Mouse (Mus musculus) ES-E14 (cell line): ENCODE results near the gene Gmpr. TPM values are rescaled to one million over a fixed set of nuclear protein-coding genes. Genes with fewer than 3 reads are reported as not detected.

Experiments used
- DNase-seq: peaks from one replicate; pipeline ENCODE4 v3.0.0-alpha.2; 2013; ENCODE audit warnings: low read depth, low spot score
- H3K27ac ChIP-seq: 2 replicates; pipeline ENCODE4 v1.5.1; 2012; ENCODE audit warnings: low read depth, mild to moderate bottlenecking, low read length, moderate library complexity, mixed read lengths; ENCODE audit not compliant: poor library complexity, insufficient read depth, severe bottlenecking
- H3K36me3 ChIP-seq: 2 replicates; pipeline ENCODE4 v1.6.1; 2012; ENCODE audit warnings: mild to moderate bottlenecking, low read length, moderate library complexity, mixed read lengths; ENCODE audit not compliant: control insufficient read depth, poor library complexity, insufficient read depth, severe bottlenecking
- H3K4me1 ChIP-seq, 2 experiments: fragments of 150-350 bp in 1 of 2; sonication (generic) in 1 of 2; 2 replicates each; pipeline ENCODE4 v1.6.1; 2012; ENCODE audit warnings: low read length in 2 of 2, mild to moderate bottlenecking in 1 of 2, mixed read lengths in 1 of 2; ENCODE audit not compliant: control insufficient read depth in 2 of 2, insufficient read depth in 2 of 2, poor library complexity in 1 of 2
- H3K4me3 ChIP-seq, 2 experiments: fragments of 150-350 bp in 1 of 2; sonication (generic) in 1 of 2; 2 replicates each; pipeline ENCODE4 v1.5.1; 2012; ENCODE audit warnings: low read length in 2 of 2, low read depth in 1 of 2, mild to moderate bottlenecking in 1 of 2, mixed read lengths in 1 of 2; ENCODE audit not compliant: insufficient read depth in 1 of 2, poor library complexity in 1 of 2, severe bottlenecking in 1 of 2
- H3K9ac ChIP-seq: 2 replicates; pipeline ENCODE4 v1.6.1; 2012; ENCODE audit warnings: low read depth, mild to moderate bottlenecking, low read length, mixed read lengths; ENCODE audit not compliant: poor library complexity, insufficient read depth, severe bottlenecking
- H3K9me3 ChIP-seq: fragments of 150-350 bp; sonication (generic); 2 replicates; pipeline ENCODE4 v1.6.1; 2012; ENCODE audit warnings: low read depth, mild to moderate bottlenecking, low read length; ENCODE audit not compliant: control insufficient read depth, insufficient read depth
- CHD2 ChIP-seq: IDR thresholded peaks from 2 replicates; pipeline ENCODE4 v1.6.1; 2014; ENCODE audit warnings: mild to moderate bottlenecking, low read depth, low read length, inconsistent platforms
- HCFC1 ChIP-seq: IDR thresholded peaks from 2 replicates; pipeline ENCODE4 v1.6.1; 2012; ENCODE audit warnings: low read length, inconsistent platforms, borderline replicate concordance; ENCODE audit not compliant: insufficient read depth
- MAFK ChIP-seq: IDR thresholded peaks from 2 replicates; pipeline ENCODE4 v1.6.1; 2014; ENCODE audit warnings: mild to moderate bottlenecking, low read depth, low read length, inconsistent platforms; ENCODE audit not compliant: insufficient read depth
- ZC3H11A ChIP-seq: IDR thresholded peaks from 2 replicates; pipeline ENCODE4 v1.6.1; 2012; ENCODE audit warnings: low read depth, mild to moderate bottlenecking, inconsistent platforms, low read length, borderline replicate concordance
- ZNF384 ChIP-seq: IDR thresholded peaks from 2 replicates; pipeline ENCODE4 v1.6.1; 2012; ENCODE audit warnings: low read depth, low read length, inconsistent platforms
- in situ Hi-C, 2 experiments: fragments of 600-800 bp; cut with MboI; formaldehyde crosslinking; loops; one replicate each; pipeline ENCODE4 v1.15.1; 2025; ENCODE audit warnings: low sequenced_read_pairs in 2 of 2, inconsistent platforms in 1 of 2; ENCODE audit not compliant: unreplicated experiment in 2 of 2
- total RNA-seq: library from RNA; depleted of rRNA; stranded (reverse); fragments of 300-350 nt; gene quantifications from 2 replicates; pipeline ENCODE4 v1.2.3, GENCODE M21; 2012

The Gmpr gene
- total RNA-seq, 1 experiment: 9.6 TPM

- Histone ChIP-seq H3K9me3 (no peaks in the 10 kb centered on the region), H3K4me3 (no peak overlapping the region), H3K36me3 (no peaks in the 10 kb centered on the region), H3K4me1 (no peaks in the 10 kb centered on the region), H3K27ac (no peak overlapping the region), H3K9ac (no peak overlapping the region)
- TF ChIP-seq HCFC1: no peak
- TF ChIP-seq CHD2: no peak
- TF ChIP-seq MAFK: no peak
- no peak for TF ChIP-seq ZC3H11A
- no peak for TF ChIP-seq ZNF384
- in situ Hi-C loops: no loop called here
- no peak for DNase-seq
These were observed 57.7 kb downstream of the Gmpr start for GRCm38 (mm10) chr13:45564946-45565345.

- no peaks in the 10 kb centered on the region for H3K36me3 ChIP-seq
- in situ Hi-C loops: no loop called here
- no peak overlapping the region for H3K9ac ChIP-seq
- no peak for DNase-seq
- H3K9me3 ChIP-seq: no peaks in the 10 kb centered on the region
- no peaks in the 10 kb centered on the region for H3K4me1 ChIP-seq
- H3K27ac ChIP-seq: no peak overlapping the region
- TF ChIP-seq MAFK: no peak
- no peak for TF ChIP-seq HCFC1
- no peak for TF ChIP-seq ZC3H11A
- TF ChIP-seq CHD2: no peak
- no peak for TF ChIP-seq ZNF384
- H3K4me3 ChIP-seq: no peak overlapping the region
These were observed 62.7 kb downstream of the Gmpr start for GRCm38 (mm10) chr13:45569932-45570331.

GRCm38 (mm10) chr13:45571795-45572262 lies 64.6 kb downstream of the Gmpr start:
- Histone ChIP-seq H3K9ac (no peak overlapping the region), H3K9me3 (no peaks in the 10 kb centered on the region), H3K4me1 (no peaks in the 10 kb centered on the region), H3K27ac (no peak overlapping the region), H3K36me3 (no peaks in the 10 kb centered on the region), H3K4me3 (no peak overlapping the region)
- in situ Hi-C loops: no loop called here
- DNase-seq: peak; percentile 63
- TF ChIP-seq MAFK: no peak
- TF ChIP-seq ZC3H11A: no peak; the same call in 1 of the 2 replicates
- TF ChIP-seq CHD2: no peak
- TF ChIP-seq ZNF384: no peak
- TF ChIP-seq HCFC1: no peak

GRCm38 (mm10) chr13:45572768-45573167 lies 65.5 kb downstream of the Gmpr start:
- in situ Hi-C loops: no loop called here
- Histone ChIP-seq H3K4me1 (no peaks in the 10 kb centered on the region), H3K4me3 (no peak overlapping the region), H3K27ac (no peak overlapping the region), H3K9ac (no peak overlapping the region), H3K9me3 (no peaks in the 10 kb centered on the region), H3K36me3 (no peaks in the 10 kb centered on the region)
- TF ChIP-seq ZC3H11A: no peak
- TF ChIP-seq HCFC1: no peak
- TF ChIP-seq MAFK: no peak
- TF ChIP-seq CHD2: no peak
- no peak for TF ChIP-seq ZNF384
- peak; percentile 34 for DNase-seq

- no peak for DNase-seq
- Histone ChIP-seq H3K36me3 (no peaks in the 10 kb centered on the region), H3K9me3 (no peaks in the 10 kb centered on the region), H3K4me3 (no peak overlapping the region), H3K27ac (no peak overlapping the region), H3K4me1 (no peaks in the 10 kb centered on the region), H3K9ac (no peak overlapping the region)
- in situ Hi-C loops: no loop called here
- no peak for TF ChIP-seq MAFK
- no peak for TF ChIP-seq CHD2
- TF ChIP-seq ZNF384: no peak
- no peak for TF ChIP-seq HCFC1
- no peak for TF ChIP-seq ZC3H11A
These were observed 68.9 kb downstream of the Gmpr start for GRCm38 (mm10) chr13:45576185-45576584.
